Mouse (Mus musculus) ES-Bruce4 (cell line): ENCODE measurements around the gene Lonp1.

Experiments used
- EP300 ChIP-seq: IDR thresholded peaks from 2 replicates; pipeline ENCODE4 v1.6.1; 2011; ENCODE audit warnings: low read depth, low read length; ENCODE audit not compliant: insufficient read depth
- POLR2A ChIP-seq: IDR thresholded peaks from one replicate; pipeline ENCODE4 v1.8.1; 2011; ENCODE audit warnings: low read length; ENCODE audit not compliant: insufficient read depth

DNA sequence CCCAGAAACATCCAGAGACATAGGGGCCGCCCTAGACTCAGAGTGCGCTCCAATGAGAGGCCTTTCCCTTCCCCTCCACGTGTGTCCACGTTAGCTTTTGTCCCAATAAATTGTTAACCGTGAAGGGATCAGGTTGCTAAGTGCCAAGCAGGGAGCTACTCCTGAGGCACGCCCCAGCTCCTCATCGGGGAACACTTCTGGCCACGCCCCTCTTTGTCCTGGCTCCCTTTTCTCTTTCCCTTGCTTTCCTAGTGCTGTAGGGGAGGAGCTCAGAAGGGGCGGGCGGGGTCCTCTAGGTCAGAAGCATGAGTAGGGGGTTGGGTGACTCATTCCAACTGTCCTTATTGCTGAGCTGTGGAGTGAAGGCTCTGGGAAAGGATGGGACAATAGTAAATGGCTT, 37.6 kb upstream of the Lonp1 start:
- TF ChIP-seq POLR2A = no peak
- TF ChIP-seq EP300 = no peak
